Mouse (Mus musculus) urinary bladder, postnatal 10 days (tissue): ENCODE data around the gene Vps8.

ENCODE experiments used
- DNase-seq: peaks from one replicate; pipeline ENCODE4 v3.0.0; 2022; ENCODE audit warnings: low spot score

Vps8 gene

DNA sequence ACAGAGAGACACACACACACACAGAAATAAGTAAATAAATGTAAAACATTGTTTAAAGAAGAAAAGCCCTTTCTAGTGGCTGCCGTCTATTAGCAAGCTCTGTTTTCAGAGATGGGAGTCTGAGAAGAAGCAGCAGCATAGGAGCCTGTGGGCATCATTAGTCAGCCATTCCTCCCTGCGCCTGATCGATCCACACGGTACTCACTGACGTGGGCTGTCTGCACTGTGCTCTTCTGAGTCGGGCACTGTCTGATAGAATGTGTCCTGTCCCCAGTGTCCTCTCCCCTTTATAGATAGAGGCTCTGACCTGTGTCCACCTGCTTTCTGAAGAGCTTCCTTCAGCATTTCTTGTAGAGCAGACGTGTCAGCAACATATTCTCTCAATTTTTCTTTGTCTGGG is 127.5 kb downstream of the Vps8 start:
- no peak for DNase-seq

DNA sequence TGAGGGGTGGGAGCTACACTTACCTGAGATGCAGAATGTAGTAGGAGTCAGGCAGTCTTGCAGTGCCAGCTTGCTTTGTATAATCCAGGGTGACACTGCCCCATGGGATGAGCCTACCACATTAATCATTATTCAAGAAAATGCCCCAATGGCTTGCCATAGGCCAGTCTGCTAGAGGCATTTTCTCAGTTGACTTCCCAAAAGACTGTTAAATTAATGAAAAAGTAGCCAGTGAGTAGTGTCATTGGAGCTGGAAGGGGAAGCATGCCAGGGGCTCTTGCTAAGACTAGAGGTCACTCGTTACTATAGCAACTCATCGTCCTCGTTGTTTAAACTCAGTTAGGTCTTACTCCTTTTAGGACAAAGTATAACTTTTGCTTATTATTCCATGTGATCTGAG is 130.6 kb downstream of the Vps8 start:
- DNase-seq, result no peak

DNA sequence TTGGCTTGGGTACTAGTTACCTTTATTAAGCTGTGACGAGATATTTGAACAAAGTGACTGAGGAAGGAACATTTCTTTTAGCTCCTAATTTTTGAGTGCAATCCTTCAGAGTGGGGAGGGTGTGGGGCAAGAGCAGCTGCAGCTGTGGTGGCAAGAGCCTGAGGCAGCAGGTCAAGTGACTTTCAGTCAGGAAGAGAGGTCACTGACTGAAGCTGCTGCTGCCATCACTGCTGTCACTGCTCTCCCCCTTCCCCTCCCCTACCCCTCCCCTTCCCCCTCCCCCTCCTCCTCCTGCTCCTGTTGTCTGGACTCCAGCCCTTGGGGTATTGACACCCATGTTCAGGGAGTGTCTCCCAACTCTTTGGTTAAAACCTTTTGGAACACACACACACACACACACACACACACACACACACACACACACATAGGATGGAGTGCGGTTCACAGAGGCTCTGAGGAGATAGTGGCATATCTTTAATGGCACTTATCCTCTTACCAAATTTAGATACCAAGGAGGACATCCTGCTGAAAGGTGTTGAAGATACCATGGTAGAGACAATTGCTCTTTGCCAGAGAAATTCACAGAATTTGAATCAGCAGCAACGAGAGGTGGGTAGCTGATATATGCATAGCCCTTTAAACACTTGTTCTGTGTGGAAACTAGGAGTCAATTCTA is 139.8 kb downstream of the Vps8 start:
- DNase-seq, result no peak

DNA sequence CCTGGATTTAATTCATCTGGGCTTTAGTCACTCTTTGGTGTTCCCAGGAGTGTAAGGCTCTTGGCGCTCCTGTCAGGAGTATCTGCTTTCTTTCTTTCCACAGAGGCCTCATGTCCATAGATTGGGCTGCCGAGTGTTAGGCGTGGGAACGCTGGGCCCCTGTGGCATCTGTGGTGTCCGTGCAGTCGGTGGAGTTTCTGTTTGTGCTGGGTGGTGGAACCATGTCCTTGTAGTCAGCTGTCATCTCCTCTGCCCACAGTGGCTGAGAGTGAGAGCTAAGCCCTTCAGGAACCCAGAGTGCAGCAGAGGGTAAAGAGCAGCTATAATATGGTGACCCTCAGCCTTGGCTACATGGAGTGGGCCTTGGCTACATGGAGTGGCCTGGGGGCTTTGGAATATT is 140.4 kb downstream of the Vps8 start:
- DNase-seq, result no peak

DNA sequence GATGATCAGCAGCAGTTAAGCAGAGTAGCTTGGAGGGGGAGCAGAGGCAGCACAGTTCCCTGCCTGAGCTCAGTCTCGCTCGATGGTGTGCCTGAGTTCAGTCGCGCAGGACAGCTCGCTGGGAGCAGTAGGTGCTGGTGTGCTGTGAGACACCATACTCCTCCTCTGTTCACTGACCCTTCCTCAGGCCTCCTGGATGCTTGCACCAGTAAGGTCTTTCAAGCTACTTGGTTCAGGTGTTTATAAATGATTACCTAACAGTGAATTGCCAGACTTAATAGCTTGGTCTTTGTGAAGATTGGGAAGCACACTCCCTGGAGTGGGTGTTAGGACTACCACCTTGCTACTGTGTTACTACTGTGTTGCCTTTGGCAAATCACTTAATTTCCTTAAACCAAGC is 144.2 kb downstream of the Vps8 start:
- DNase-seq, result no peak

DNA sequence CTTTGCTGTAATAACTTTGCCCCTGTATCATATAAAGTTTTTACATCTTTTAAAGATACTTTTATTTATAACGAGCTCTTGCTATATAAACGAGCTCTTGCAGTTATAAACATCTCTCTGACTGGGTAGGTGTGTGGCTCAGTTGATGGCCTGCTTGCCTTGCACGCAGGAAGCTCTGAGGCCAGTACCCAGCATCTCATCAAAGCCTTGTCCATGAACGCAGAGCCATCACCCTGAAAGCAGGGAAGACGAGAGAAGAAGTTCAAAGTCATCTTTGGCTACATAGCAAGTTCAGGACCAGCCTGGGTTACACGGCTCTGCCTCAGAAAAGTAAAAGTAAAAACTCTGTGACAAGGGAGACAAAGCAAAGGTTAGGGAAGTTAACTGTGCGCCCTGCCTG is 147.0 kb downstream of the Vps8 start:
- DNase-seq, result no peak

DNA sequence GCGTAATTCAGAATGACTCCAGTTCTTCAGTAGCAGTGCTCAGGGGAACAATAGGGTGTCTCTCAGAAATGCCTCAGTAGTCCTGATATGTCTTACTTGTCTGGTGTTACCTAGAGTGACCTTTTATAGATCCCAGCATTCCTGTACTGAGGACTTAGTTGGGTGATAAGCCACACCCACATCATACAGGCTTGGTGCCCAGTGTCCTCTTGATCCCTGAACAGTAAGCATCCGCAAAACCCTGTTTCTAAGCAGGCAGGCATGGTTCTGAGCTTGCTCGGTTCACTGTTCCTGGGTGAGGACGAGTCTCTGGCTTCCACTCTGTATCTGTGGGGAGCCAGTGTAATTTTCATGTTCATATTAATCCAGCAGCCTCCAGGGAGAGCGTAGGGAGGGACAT is 147.9 kb downstream of the Vps8 start:
- DNase-seq, result no peak

DNA sequence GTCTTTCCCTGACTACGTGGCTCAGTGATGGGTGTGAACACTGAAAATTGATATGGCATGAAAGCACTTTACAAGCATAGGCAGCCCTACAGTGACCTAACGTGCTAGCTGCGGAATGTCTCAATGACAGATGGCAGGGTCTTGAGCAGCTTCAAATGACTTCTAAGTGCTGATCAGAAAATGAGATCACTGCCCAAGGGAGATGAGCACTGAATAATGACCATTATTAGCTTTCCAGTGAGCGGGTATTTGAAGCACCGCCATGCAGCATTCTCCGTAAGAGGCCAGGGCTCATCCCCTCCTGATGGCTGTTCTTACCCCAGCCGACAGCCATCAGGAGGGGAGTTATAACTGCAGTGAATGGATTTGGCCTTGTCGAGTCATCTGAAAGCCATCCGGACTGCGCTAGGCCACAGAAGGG is 153.1 kb downstream of the Vps8 start:
- no peak for DNase-seq

DNA sequence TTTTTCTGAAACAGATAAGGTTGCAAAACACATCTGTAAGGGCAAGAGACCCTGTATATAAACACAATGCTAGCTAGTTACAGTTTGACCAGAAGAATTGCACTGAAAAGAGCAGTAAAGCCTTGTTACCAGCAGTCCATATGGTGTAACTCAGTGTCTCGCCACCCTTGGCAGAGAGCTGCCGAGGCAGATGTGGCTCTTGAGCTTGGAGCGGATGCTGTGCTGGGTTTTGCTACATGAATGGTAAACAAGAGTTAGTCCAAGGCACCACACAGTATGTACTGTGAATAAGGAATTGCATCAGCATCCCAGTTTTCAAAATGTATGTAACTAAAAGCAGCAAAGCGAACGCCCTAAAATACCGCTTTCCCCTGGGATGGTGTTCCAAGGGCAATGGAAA is 166.2 kb downstream of the Vps8 start:
- DNase-seq, result no peak

DNA sequence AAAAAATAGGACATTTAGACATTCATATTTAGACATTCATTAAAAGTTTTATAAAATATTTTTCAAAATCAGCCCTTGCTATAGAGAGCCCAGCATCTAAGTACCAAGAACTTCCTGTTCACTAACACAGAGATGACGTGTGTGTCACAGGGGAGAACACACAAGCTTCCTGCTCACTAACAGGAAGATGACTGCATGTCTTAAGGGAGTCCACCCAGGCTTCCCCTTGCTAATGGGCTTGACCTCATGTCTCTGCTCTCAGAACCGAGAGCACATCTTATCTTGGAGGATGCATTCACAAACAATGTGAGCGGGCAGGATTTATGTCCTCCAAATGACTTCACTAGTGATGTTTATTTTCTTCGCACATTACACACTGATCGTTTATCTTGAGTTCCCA is 167.9 kb downstream of the Vps8 start:
- DNase-seq, result no peak

DNA sequence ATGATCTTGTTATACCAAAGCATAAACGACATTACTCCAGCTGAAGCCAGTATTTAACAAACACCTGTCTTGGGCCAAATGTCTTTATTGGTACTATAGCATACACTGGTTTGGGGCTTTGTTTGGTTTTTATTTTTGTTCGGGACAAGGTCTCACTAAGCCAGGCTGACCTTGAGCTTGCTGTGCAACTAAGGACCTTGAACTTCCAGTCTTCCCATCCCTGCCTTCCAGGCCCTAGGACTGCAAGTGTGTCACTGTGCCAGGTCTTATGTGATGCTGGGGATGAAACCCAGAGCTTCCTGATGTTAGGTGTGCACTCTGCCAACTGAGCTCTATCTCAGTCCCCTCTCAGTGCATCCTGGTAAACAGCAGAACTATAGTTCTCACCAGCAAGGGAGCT is 168.6 kb downstream of the Vps8 start:
- no peak for DNase-seq

DNA sequence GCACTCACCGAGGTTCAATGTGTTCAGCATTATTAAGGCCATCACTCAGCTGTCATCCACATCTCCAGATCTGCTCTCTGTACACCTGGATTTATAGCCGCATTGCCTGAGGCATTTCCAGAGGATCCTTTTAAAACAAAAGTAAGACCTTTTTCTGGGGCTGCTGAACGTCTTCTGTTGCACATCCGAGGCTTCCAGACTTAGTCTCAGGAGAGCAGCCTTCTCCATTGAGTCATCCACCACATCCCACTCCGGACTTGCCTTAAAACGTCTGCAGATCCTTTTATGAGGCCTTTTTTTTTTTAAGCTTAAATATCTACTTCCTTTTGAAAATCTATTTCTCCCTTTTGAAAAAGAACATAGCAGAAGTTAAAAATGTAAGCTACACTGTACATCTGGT is 172.6 kb downstream of the Vps8 start:
- DNase-seq, result no peak

DNA sequence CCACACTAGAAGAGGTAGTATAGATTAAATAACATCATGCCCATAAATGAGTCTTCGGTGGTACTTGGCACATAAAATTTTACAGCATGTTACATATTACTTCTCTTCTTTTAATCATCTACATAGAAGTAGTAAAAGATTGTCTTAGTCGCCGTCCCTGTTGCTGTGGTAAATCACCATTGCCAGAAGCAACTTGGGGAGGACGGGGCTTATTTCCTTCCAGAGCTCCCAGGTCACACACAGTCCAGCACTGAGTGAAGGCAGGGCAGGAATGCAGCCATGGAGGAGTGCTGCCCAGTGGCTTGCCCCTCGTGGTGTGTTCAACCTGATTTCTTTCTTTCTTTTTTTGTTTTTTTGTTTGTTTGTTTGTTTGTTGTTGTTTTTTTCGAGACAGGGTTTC is 181.4 kb downstream of the Vps8 start:
- no peak for DNase-seq

DNA sequence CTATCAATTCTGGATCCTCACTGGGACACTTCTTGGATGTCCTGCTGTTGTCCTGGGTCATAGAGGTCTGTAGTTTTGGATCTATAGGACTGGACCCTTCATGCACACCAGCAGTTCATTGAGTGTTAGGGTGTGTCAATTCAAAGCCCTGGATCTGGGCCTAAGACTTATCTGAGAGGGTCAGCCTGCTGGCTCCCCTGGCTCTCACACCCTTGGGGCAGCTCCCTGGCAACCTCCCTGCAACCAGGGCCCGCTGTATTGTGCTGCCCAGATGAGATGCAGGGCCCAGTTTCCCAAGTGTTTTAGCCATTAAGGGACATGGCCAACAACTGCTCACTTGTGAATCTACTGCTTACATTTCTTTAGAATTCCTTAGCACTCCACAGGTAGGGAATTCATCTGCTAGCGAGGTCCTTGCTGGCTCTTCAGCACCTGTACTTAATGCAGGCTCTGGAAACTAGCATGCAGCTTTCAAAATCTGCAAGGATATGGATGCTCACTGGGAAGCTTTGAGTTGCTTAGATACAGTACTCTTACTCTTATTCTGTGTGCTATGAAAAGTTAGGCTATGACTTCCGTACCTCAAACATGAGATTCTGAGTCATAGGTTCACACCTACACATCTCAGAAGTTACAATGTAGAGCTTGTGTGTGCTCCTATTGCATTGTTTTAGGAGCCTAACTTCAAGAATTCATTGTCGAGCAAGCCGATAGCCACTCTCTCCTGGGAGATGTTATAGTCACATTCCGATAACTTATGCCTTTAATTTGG is 183.5 kb downstream of the Vps8 start:
- no peak for DNase-seq

DNA sequence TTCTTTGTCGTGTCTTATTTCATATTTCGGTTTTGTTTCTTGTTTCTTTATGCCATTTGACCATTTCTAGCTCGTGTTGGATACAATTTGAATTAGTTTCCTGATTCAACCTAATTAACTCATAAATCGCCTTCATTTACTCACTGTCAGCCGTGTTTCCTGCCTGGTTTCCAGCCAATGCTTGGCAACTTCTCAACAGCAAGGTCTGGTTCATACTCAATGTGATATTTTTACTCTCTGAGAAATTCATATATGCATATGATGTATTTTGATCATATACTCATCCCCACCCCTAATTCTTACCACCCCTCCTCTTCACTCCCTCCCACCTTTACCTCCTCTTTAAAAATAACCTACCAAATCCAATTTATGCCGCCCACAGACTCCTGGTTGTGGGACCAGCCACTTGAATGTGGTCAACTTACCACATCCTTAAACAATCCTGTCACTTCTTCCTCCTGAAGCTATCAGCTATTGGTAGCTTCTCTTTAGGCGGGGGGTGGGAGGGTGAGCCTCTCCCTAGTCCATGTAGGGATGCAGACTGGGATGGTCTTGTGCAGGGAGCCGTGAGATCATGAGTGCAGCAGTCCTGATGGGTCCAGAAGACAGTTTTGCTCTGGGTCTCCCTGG is 184.2 kb downstream of the Vps8 start:
- no peak for DNase-seq

DNA sequence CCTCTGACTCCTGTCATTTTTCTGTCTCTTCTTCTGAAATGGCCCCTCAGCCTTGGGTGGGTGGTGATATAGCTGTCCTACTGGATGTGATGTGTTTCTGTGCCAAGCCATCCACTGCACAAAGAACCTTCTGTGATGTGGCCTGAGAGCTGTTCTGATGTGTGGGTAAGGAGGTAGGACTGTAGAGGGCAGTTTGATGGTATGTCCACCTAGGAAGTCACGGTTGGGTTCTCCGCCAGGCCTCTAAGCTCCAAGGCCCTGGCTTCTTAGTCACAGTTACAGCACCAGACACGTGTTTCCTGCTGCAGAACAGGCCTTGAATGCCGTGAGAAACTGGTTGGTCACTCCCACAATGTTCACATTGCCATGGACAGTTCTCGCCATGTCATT is 184.7 kb downstream of the Vps8 start:
- DNase-seq, result no peak

DNA sequence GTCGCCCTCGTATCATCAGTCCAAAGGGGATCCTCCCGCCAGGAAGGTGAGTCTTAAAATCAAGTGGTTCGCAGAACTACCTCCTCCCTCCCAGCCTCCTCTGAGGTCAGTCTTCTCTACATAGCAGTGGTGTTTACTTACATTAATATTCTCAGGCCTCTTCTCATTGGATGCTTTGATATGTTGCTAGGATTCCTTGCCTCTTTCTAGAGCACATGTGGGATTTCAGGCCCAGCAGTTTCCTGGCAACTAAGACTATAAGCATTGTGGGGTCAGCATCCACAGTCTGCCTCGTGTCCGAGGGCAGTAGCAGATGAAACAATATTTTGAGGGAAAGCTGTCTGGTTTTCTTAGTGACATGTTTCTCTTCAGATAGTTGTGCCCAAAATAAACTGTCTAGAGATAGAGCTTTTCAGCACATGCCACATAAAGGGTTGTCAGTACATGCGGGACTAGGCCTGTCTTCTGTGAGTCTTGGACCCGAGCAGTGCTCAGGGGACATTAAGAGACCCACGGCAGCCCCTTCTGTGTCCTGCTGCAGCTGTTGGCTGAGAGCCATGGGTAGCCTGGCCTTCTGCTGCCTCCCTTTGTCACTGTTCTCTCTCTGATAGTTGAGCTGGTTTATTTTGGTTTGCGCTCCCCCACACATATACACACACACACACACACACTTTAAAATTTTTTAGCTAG is 185.4 kb downstream of the Vps8 start:
- DNase-seq, result no peak

DNA sequence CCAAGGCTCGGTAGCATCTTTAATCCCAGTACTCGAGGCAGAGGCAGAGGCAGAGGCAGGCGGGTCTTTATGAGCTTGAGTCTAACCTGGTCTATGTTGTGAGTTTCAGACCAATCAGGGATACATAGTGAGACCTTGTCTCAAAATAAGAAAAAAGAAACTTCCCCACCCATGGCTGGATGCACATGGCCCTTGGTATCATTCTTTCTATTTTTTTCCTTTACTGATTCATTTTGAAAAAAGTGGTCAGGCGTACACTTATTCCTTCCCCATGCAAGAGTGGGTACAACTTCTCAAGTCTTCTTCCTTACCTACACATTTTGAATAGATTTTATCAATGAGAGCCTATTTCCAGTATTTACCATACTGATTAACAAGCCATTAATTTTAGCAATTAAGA is 187.6 kb downstream of the Vps8 start:
- DNase-seq, result no peak

DNA sequence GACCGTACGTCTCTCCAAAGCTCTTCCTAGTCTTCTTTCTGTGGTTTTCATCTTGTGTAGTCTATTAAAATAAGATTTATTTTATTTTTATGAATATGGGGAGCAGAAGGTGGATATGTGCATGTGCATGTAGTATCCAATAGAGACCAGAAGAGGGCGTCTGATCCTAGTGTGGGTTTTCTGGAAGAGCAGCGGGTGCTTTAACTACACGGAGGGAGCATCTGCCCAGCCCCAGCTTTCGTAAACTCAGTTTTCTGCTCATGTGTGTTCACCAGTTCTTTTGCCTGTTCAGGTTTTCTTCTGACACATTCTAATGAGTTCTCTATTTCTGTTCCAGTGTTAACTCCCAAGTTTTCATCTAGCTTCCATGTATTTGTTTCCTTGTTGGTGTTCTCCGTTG is 192.9 kb downstream of the Vps8 start:
- no peak for DNase-seq

DNA sequence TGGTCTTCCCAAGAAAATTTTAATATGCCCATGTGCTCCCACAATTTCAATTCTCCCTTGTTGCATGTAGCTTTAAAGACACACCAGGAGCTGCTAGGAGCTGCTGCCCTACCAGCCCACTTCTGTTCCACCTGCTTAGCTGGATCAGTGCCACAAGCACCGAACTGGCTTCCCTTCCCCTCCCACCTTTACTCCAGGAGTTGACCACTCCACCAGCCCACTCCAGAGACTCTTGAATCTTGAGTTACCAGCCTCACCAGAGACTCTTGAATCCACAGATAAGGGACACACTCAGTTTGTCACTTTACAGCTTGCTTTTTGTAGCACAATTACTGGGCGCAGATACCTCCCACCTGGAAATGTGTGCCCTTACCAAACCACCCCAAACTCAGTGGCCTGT is 197.7 kb downstream of the Vps8 start:
- no peak for DNase-seq

DNA sequence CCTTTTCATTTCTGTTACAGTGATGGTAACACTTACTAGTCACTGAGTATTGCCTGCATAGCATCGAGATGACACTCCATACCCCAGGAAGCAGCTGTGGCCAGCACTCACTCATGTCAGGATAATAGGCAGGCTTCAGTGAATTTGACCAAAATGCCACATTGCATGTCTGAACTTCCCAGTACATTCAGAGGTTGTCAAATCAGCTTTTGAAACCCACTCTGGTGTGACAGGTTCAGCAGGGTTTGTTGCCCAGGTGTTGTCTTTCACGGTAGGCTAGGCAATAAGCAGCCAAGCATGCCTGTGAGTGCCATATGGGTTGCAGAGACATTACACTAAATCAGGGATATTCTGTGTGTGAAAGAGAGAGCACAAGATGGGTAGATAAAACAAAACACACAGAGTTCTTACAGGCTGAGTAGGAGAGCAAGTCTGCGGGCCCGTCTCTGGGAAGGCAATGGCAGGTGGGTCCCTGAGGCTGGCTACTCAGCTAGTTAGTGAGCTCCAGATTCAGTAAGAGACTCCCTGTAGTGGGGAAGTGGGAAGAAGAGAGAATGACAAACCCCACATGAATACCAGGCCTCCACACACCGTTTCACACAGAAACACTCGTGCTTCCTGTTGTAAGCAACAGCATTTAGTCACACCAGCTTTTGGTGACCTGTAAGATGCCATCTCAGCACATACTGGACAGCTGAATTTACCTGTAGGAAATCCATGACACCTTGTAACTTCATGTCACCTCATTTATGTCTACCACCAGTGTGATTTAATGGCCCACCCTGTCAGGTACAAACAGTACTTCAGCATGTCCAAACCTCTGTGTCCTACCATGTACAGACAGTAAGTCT is 203.1 kb downstream of the Vps8 start:
- DNase-seq, result no peak

DNA sequence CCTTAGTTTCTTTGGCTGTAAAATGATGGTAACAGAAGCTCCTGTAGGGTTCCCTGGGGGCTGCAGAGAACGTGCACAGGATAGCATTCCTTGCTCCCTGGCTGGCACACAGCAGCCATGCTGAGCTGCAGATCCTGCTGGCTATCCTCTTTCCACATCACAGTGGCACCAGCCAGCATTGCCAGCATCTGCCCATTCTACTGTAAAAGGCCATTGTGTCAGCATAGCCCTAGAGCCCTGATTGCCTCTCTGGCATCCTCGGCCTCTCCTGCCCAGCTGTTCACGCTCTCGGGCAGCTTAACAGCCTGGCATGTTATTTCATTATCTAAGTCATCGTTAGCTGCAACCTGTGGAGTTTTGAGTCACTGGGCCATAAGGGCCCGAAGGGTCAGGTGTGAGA is 204.3 kb downstream of the Vps8 start:
- no peak for DNase-seq
